Mouse (Mus musculus) spleen, adult 2 months (tissue): ENCODE measurements at regions not wholly inside any gene's neighbourhood (a gene's known extent, or its start where the extent isn't known, plus 50 kb on each side); places are given as distances from the start of the nearest gene placed in this dataset.

ENCODE experiments used
- CTCF ChIP-seq: fragments of 200-500 bp; IDR thresholded peaks from 2 replicates; pipeline ENCODE4 v1.5.1; 2011; ENCODE audit warnings: mild to moderate bottlenecking, inconsistent platforms; ENCODE audit not compliant: insufficient read depth, insufficient read length, insufficient replicate concordance; ENCODE audit errors: extremely low read depth
- POLR2A ChIP-seq: fragments of 200-500 bp; IDR thresholded peaks from 2 replicates; pipeline ENCODE4 v1.6.1; 2011; ENCODE audit warnings: low read depth, low read length, inconsistent platforms

GRCm38 (mm10) chr8:40089377-40089776, 585.5 kb upstream of the Adam24 start:
- TF ChIP-seq POLR2A: no peak
- no peak for TF ChIP-seq CTCF
